Mouse (Mus musculus): ENCODE data around the gene Arpin.

DNA sequence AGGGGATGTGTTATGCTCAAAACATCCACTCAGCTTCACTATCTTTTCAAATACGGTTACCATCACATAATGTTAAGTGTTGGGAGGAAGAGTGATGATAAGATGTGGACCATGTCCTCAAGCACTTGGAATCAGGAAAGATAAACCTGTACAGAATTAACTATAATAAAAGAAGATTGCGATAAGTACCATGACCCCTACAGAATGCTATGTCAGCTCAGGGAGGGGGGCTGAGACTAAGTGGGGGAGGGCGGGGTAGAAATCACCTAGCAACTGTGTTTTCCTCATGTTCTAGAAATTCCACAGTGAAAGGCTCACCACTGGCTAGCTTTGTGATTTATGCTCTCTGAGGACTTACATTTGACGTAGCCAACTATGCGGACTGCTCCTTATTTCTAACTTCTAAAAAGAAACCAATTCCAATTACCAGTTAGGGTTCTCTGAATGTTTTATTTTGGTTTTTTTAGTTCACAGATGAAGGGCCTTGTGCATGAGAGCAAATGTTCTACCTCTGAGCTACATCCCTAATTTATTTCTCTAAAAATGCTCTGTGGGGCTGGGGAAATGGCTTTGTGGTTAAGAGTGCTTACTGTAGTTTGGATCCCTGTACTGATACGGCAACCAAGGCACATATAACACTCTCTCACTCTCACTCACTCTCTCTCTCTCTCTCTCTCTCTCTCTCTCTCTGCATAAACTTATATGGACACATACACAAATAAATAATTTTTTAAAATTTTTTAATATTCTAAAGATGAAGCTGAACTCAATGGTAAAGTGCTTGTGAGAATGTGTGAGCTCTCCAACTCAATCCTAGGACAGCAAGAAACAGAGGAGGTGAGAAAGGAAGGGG is 42.4 kb downstream of the Arpin start:
- TF ChIP-seq CTCF (IDR thresholded peaks at IDR 0.05; ENCODE audit: insufficient read depth, low read depth, low read length) (no peak), POLR2A (IDR thresholded peaks at IDR 0.05; ENCODE audit: insufficient read depth, low read depth, low read length) (no peak)
